Mouse (Mus musculus) embryonic stem cell, embryonic (primary cell): ENCODE measurements around the gene Ppp1r13l.

Source experiments
- CTCF ChIA-PET, 4 experiments: fragments of 300-600 bp in 2 of 4; fragments of 350-600 bp in 2 of 4; sonication (Branson Sonifier 250); formaldehyde crosslinking; loops; one replicate each; lab custom pipeline; 2022; ENCODE audit warnings: inconsistent platforms in 2 of 4; lab: Charles Lee
- POLR2A ChIA-PET, 4 experiments: fragments of 300-600 bp in 2 of 4; fragments of 350-600 bp in 2 of 4; sonication (Branson Sonifier 250); formaldehyde crosslinking; loops; one replicate each; lab custom pipeline; 2022; ENCODE audit warnings: antibody characterized with exemption in 4 of 4, inconsistent platforms in 1 of 4; lab: Charles Lee

Ppp1r13l gene

DNA sequence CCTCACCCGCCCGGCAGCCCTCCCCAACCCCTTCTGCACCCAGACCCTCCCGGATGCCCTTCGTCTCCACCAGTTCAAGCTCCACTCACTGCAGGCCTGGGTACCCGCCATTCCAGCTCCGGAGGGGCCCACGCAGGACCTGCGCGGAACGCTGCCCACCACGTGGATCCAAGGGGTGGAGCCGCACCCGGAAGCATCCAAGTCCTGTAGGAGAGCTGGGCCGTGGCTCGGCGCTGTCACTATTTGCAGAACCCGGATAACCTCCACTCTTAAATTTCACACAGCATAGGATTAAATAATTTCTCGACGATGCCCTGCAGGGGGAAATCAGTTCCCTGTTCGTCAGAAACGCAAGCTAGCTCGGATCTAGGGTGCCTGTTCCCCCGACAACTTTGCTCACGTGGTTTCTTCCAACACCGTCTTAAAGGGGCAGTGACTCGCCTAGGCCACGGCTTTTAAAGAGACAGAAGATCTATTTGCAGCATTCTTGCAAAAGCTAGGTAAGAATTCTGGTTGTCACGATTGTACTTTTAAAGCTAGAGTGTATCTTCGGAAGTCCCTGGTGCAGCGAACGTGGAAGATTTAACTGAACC lies at the start of gene Ppp1r13l, which contains the start of gene Cd3eap:
TSS of gene Ppp1r13l (plus strand) at position 451 of the 593 bp plus-strand sequence.
TSS of gene Cd3eap (minus strand) at position 185 of the 593 bp plus-strand sequence.
- CTCF ChIA-PET = interaction anchor here in 3 of 4 experiments (0.5 to 4.6 kb wide), 21 partner anchors 11 to 384 kb away, joined by 3 to 36 read pairs (median 4); partner anchors contain the start of genes Fosb (in 2 of the 3) and Gpr4 (in 1 of the 3)
- POLR2A ChIA-PET = interaction anchor here in 3 of 4 experiments (0.5 to 5.8 kb wide), 41 partner anchors 9 to 491 kb away, joined by 3 to 43 read pairs (median 4); partner anchors contain the start of genes Ercc1 (in 3 of the 3), Fosb (in 2 of the 3), Bcam (in 1 of the 3) and Exoc3l2 (in 1 of the 3)

GRCm38 (mm10) chr7:19309884-19310641 lies 49.5 kb upstream of the Ppp1r13l start, which contains the start of gene Fosb:
Fosb (minus strand) TSS chr7:19310051.
- ChIA-PET CTCF (interaction anchor here (0.5 to 3.5 kb wide), 36 partner anchors 9 to 280 kb away, joined by 3 to 36 read pairs (median 4); partner anchors contain the start of genes Cd3eap (in 2 of the 4), Ppp1r13l (in 2 of the 4), Dmwd (in 1 of the 4) and Ercc1 (in 1 of the 4)), POLR2A (interaction anchor here in 3 of 4 experiments (0.6 to 4.5 kb wide), 63 partner anchors 8 to 420 kb away, joined by 3 to 43 read pairs (median 4); partner anchors contain the start of genes Ppp1r13l (in 3 of the 3), Ercc1 (in 2 of the 3), Cd3eap (in 1 of the 3) and Qpctl (in 1 of the 3))

DNA sequence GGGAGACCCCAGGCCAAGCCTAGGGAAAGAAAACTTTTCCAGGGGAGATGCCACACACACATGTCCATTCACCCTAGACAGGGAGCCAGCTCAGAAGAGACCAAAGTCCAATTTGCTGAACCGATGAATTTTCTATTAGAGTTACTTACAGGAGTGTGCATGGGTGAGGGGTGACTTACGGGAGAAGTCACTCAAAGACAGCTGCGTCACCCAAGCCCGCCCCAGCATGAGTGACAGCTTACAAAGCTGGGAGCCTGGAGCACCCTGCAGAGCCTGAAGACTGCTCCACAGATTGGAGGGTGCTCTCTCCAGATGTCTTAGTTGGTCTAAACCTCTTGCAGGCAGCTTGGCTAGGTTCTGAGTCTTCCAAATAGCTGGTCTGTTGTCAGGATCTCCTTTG lies 47.6 kb upstream of the Ppp1r13l start:
- CTCF ChIA-PET = interaction anchor here in 2 of 4 experiments (0.5 to 1.2 kb wide), 2 partner anchors 28 to 32 kb away, joined by 3 to 4 read pairs; no protein-coding TSS in a partner anchor
- POLR2A ChIA-PET = interaction anchor here in 1 of 4 experiments (1.4 to 4.5 kb wide), 2 partner anchors 11 to 49 kb away, joined by 3 to 43 read pairs; partner anchors contain the start of genes Cd3eap and Ppp1r13l

DNA sequence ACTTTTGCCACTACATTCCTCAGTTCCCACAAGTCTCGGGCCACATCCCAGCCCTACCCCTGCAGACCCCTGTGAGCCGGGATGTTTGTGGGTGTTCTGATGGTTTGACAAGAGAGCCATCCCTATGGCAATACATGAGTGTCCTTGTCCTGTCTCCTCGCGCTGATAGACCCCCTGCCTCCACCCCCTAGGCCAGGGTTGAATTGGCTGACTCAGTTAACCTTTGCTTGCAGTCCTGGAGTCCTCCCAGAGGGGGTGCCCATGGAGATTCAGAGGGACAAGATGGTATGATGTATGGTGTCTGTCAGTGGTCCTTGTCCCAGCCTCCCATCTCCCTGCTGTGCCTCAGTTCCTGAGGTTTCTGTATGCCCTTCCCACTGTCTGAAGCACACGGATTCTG lies 45.5 kb upstream of the Ppp1r13l start:
- ChIA-PET CTCF (no interaction called here), POLR2A (no interaction called here)

DNA sequence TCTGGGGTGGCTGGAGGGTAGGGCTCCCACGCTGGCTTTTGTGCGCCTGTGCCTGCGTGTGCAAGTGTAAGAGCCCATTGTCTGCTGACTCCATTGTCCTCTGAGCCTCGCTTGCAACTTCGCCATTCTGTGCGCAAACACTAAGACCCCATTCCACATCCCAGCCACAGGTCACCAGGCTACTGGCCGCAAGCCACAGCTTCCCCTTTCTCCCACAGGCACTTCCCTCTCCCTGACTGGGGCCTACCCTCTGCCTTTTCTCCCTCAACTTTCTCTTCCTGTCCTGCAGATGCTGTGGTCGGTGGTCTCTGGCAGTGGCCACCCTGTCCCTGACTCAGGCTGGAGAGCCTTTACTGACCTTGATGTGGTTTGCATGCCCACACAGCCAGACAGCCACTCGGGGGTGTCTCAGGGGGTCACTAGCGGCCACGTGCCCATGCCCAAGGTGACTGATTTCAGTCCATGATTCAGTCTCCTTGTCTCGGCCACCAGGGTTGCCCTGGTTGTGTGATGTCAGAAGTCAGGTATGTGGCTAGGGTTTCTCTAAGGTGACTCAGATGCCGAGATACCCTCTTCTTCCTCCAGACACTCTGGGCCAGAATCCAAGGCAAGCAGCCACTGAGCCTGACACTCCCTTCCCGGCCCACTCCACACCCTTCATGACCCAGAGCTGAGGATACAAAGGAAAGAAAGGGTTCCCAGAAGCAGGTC lies 42.9 kb upstream of the Ppp1r13l start:
- POLR2A ChIA-PET = interaction anchor here in 1 of 4 experiments (0.5 to 1.2 kb wide), 2 partner anchors 8 to 449 kb away, joined by 4 to 5 read pairs; no protein-coding TSS in a partner anchor
- CTCF ChIA-PET = interaction anchor here in 2 of 4 experiments (0.7 to 1.2 kb wide), 4 partner anchors 30 to 274 kb away, joined by 3 to 4 read pairs (median 3); no protein-coding TSS in a partner anchor

- ChIA-PET CTCF (interaction anchor here in 1 of 4 experiments (0.5 to 1.0 kb wide), 2 partner anchors 25 to 62 kb away, joined by 3 read pairs; no protein-coding TSS in a partner anchor), POLR2A (interaction anchor here in 2 of 4 experiments (1.1 to 1.5 kb wide), 3 partner anchors 8 to 14 kb away, joined by 4 to 6 read pairs (median 5); partner anchors contain the start of gene Fosb (in 1 of the 2))
These were observed 41.3 kb upstream of the Ppp1r13l start for GRCm38 (mm10) chr7:19318201-19318600.

DNA sequence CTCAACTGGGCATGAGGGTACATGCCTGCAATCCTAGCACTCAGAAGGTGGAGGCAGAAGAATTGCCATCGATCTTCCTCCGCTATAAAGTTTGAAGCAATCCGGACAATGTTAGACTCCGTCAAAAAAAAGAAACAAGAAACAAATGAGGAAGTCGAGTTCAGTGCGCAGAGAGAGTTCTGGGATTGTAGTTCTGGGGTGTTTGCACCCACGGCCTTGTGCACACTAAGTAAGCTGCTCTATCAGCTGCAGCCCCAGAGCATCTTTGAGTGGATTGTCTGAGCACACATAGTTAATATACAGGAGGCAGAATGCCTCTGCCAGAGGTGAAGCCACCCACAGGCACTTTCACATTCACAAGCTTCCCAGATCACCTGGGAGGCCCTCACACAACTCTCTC lies 40.9 kb upstream of the Ppp1r13l start:
- ChIA-PET POLR2A (interaction anchor here in 3 of 4 experiments (0.7 to 1.5 kb wide), 4 partner anchors 8 to 36 kb away, joined by 3 to 6 read pairs (median 4); partner anchors contain the start of gene Fosb (in 1 of the 3)), CTCF (interaction anchor here in 2 of 4 experiments (0.5 to 0.7 kb wide), 2 partner anchors 27 to 62 kb away, joined by 3 read pairs; no protein-coding TSS in a partner anchor)

- CTCF ChIA-PET = interaction anchor here in 1 of 4 experiments (1.0 kb wide), 1 partner anchor 18 kb away, joined by 3 read pairs; no protein-coding TSS in a partner anchor
These were observed 40.1 kb upstream of the Ppp1r13l start for GRCm38 (mm10) chr7:19319458-19319857.

DNA sequence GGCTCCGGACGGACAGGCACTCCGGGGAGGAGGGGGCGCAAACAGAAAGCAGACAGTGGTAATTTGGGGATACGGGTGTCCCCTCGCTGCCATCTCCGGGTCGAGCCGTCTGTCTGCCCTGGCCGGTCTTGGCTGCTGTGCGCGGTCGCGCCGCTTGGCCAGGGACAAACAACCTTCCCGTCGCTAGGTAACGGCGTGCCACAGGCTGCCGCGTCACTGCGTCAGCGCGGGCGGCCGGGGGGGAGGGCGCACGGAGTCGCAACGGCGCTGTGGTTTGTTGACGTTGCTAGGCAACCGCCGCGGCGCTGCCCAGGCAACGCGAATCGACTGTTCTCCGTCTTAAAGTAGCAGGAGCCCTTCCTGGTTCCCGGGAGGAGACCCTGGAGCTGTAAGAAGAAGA lies 39.6 kb upstream of the Ppp1r13l start:
- POLR2A ChIA-PET = interaction anchor here in 3 of 4 experiments (0.7 to 1.2 kb wide), 9 partner anchors 10 to 47 kb away, joined by 3 to 24 read pairs (median 3); partner anchors contain the start of genes Fosb (in 3 of the 3), Cd3eap (in 1 of the 3), Ercc1 (in 1 of the 3) and Ppp1r13l (in 1 of the 3)

More at GRCm38 (mm10) chr7:19319458-19319857, 40.1 kb upstream of the Ppp1r13l start:
- POLR2A ChIA-PET = interaction anchor here in 3 of 4 experiments (0.9 to 1.1 kb wide), 6 partner anchors 9 to 40 kb away, joined by 3 to 24 read pairs (median 6); partner anchors contain the start of genes Fosb (in 3 of the 3), Cd3eap (in 1 of the 3) and Ppp1r13l (in 1 of the 3)

GRCm38 (mm10) chr7:19320637-19321036 lies 38.9 kb upstream of the Ppp1r13l start:
- POLR2A ChIA-PET = interaction anchor here in 3 of 4 experiments (0.7 to 1.2 kb wide), 9 partner anchors 10 to 48 kb away, joined by 3 to 24 read pairs (median 3); partner anchors contain the start of genes Fosb (in 3 of the 3), Cd3eap (in 1 of the 3), Ercc1 (in 1 of the 3) and Ppp1r13l (in 1 of the 3)
- CTCF ChIA-PET = interaction anchor here in 2 of 4 experiments (0.6 to 1.0 kb wide), 5 partner anchors 10 to 81 kb away, joined by 3 read pairs; no protein-coding TSS in a partner anchor

More for the DNA sequence above, 39.6 kb upstream of the Ppp1r13l start:
- CTCF ChIA-PET = interaction anchor here in 2 of 4 experiments (0.6 to 1.0 kb wide), 5 partner anchors 9 to 80 kb away, joined by 3 read pairs; no protein-coding TSS in a partner anchor

DNA sequence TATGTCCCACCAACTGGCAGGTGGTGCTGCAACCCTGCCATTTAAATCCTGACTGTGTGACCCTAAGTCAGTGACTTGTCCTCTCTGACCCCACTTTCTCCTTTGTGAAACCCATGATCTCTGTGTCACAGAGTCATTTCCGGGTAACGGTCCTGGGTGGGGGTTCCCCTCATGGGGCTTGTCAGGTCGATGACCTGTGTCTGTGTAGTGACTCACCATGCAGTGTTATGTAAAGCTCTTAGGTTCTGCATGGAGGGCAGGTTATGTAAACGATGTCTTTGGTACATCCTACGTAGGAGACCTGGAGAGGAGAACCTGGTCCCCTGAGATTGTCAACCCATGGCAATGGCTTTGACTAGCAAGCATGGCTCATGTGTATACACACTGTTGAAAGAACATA lies 38.1 kb upstream of the Ppp1r13l start:
- ChIA-PET CTCF (interaction anchor here in 1 of 4 experiments (2.0 kb wide), 1 partner anchor 21 kb away, joined by 5 read pairs; no protein-coding TSS in a partner anchor), POLR2A (interaction anchor here in 2 of 4 experiments (1.1 to 1.6 kb wide), 2 partner anchors 11 to 13 kb away, joined by 3 to 4 read pairs; partner anchors contain the start of gene Fosb (in 1 of the 2))

DNA sequence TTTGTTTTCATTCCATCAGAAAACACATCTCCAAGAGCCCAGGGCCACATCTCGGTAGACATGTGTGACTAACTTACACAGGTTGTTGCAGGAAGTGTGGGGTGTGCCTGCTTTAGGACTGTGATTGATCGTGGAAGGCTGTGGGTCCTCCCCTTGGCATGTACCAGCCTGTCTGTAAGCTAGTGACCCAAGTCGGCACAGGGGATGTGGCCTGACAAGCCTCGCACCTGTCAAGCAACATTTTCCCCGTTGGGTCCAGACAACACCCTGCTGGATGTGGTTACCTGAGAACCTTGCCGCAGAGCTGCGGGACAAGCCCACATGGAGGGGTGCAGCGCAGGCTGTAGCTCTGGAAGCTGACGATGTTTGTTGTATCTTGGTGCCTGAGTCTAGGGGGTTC lies 37.1 kb upstream of the Ppp1r13l start:
- CTCF ChIA-PET = interaction anchor here in 2 of 4 experiments (1.1 to 2.0 kb wide), 2 partner anchors 13 to 20 kb away, joined by 3 to 5 read pairs; partner anchors contain the start of gene Fosb (in 1 of the 2)

DNA sequence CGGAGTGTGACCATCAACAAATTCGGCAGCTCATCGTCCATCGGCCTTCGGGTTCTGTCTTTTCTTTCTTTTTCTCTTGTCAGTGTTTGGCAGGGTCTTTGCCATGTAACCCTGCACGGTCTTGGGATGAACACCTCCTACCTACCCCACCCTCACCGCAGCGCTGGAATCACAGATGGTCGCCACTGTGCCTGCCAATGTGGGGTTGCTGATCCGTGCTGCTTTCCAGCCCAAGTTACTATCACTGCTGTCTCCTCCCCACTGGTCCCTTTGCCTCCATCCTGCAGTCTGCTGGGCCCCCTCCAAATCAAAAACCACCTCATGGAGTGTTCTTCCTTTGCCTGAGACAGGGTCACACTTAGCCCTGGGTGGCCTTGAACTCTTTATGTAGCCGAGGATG lies 35.3 kb upstream of the Ppp1r13l start:
- CTCF ChIA-PET = no interaction called here
- POLR2A ChIA-PET = interaction anchor here in 2 of 4 experiments (0.6 to 1.2 kb wide), 2 partner anchors 15 to 228 kb away, joined by 3 to 4 read pairs; partner anchors contain the start of gene Fosb (in 1 of the 2)

More for the DNA sequence above, 37.1 kb upstream of the Ppp1r13l start:
- POLR2A ChIA-PET = interaction anchor here in 3 of 4 experiments (0.6 to 1.6 kb wide), 8 partner anchors 11 to 394 kb away, joined by 3 to 4 read pairs (median 3); partner anchors contain the start of gene Fosb (in 1 of the 3)

DNA sequence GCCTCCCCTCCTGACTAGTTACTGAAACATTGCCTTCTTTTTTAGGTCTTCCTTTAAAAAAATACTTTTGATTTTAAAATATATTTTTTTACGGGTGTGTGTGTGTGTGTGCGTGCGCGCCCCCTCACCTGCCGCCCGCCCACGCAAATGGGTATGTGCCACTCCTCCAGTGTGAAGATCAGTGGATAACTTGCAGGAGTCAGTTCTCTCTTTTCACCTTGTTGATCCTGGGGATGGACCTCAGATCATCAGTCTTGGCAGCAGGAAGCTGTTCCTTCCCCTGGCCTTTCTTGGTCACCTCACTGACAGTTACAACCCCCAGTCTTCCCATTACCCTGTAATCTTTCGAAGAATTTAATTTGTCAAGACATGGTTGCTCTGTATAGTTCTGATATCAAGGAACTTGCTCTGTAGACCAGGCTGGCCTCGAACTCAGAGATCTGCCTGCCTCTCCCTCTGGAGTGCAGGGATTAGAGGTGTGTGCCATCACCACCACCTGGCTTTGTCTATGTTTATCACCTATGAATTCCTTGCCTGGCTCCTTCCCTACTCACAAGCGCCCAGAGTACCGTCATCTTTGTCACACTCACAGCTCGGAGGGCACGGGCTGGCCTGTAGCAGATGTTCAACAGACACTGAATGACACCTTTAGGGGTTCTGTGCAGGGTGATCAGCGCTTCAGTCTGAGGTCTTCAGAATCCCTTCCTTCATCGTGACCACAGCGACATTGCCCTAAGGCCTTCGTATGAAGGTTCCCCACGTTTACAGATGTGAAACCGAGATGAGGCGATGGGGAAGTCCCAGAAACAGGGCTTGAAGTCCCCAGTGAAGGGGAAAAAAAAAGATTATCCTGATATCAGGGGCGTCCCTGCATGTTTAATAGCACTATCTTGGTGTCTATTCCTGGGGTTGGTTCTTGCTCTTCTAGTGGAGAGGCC lies 34.0 kb upstream of the Ppp1r13l start:
- ChIA-PET POLR2A (interaction anchor here (0.6 to 2.9 kb wide), 22 partner anchors 10 to 247 kb away, joined by 3 to 29 read pairs (median 5); partner anchors contain the start of genes Fosb (in 3 of the 4), Ercc1 (in 2 of the 4), Cd3eap (in 1 of the 4) and Ppp1r13l (in 1 of the 4)), CTCF (interaction anchor here (0.7 to 4.0 kb wide), 13 partner anchors 16 to 253 kb away, joined by 3 to 25 read pairs (median 5); partner anchors contain the start of genes Ercc1 (in 1 of the 4) and Fosb (in 1 of the 4))
